Mouse (Mus musculus) kidney, adult 9 months (tissue): ENCODE data around the gene Rpusd3.
A peak's percentile ranks its signal among the peaks of the same experiment; 100 is the strongest.

Experiments used
- DNase-seq: peaks from one replicate; pipeline ENCODE4 v3.0.0; 2022

Gene Rpusd3

GRCm38 (mm10) chr6:113384351-113384927, 34.7 kb downstream of the Rpusd3 start:
- DNase-seq: no peak

- DNase-seq: peak; percentile 54
These were observed 38.7 kb downstream of the Rpusd3 start for GRCm38 (mm10) chr6:113380480-113380879.

- DNase-seq: no peak
These were observed 39.9 kb downstream of the Rpusd3 start for GRCm38 (mm10) chr6:113379246-113379645.

- DNase-seq: peak; percentile 95
These were observed 41.4 kb downstream of the Rpusd3 start, which contains the start of the genes Tada3 and Arpc4 for GRCm38 (mm10) chr6:113377496-113378385. Tada3 (minus strand) TSS chr6:113377883. Arpc4 (plus strand) TSS chr6:113378115.

GRCm38 (mm10) chr6:113377172-113377495, 42.0 kb downstream of the Rpusd3 start:
- no peak for DNase-seq

- DNase-seq: no peak
These were observed 45.6 kb downstream of the Rpusd3 start for GRCm38 (mm10) chr6:113373491-113373890.

- no peak for DNase-seq
These were observed 48.8 kb downstream of the Rpusd3 start for GRCm38 (mm10) chr6:113370194-113370929.

GRCm38 (mm10) chr6:113368577-113368976, 50.6 kb downstream of the Rpusd3 start:
- DNase-seq: no peak

- DNase-seq: no peak
These were observed 51.0 kb downstream of the Rpusd3 start for GRCm38 (mm10) chr6:113368124-113368523.

- no peak for DNase-seq
These were observed 51.6 kb downstream of the Rpusd3 start for GRCm38 (mm10) chr6:113367574-113367973.

- DNase-seq: no peak
These were observed 52.5 kb downstream of the Rpusd3 start for GRCm38 (mm10) chr6:113366639-113367038.
